Mouse (Mus musculus): ENCODE data around the gene Rgp1. TPM values are rescaled to one million over a fixed set of nuclear protein-coding genes. Genes with fewer than 3 reads are reported as not detected.

The Rgp1 gene
- polyA plus RNA-seq (2014; fragmentation: Nextera tagmentation; extraction: Ambion mirVana): 25.1 and 25.7 TPM in 2 replicates

DNA sequence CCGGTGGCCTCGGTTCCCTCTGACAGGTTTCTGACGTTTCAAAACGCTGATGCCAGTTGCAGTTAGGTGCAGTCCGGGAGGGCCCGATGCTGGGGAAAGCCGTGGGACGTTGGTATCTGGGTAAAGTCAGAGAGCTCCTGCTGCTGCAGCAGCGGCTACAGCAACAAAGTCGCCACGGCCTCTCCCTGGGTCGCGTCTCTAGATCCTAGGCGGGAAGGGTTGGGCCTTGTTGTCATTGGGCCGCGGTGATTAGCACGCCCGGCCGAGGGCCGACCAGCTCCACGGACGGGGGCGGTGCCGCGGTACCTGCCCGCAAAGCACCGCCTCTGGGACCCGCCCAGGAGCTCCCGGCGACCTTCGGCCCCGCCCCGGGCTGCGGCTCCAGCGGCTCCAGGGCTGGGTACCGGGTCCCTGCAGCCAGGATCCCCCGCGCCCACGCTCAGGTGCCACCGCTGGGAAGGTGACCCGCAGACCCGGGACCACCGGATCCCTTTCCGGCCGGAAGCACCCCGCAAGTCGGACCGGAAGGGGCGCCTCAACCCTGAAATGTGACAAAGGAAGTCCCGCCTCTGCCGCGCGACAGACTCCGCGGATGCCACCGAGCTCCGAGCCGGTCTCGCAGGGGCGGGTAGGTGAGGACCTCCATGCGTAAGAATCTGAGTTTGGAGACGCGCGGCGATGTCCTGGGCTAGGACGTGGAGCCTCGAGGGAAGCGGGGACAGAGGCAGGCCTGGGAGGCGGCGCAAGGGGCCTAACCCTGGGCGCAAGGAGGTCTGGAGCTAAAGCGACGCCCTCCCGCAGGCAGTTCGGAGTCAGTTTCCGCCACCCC lies at the start of gene Rgp1, which contains the start of gene Gba2:
Gene Rgp1 (plus strand): TSS at position 340 of the 829 bp plus-strand sequence.
Gene Gba2 (minus strand): TSS at position 498 of the 829 bp plus-strand sequence.
- DNase-seq (ENCODE audit: low spot score): peak; percentile 92
- Histone ChIP-seq H3K36me3 (ENCODE audit: control insufficient read depth, insufficient read depth, low read length) (peaks cover 51% of the 10 kb centered on the region), H3K4me2 (ENCODE audit: low read depth, low read length) (peak within 1 kb of the TSS; percentile 96), H3K27ac (replicated peaks; ENCODE audit: low read depth, low read length) (peak within 1 kb of the TSS; percentile 84), H3K4me3 (ENCODE audit: low read depth, low read length) (peak within 1 kb of the TSS; percentile 87), H3K4me1 (ENCODE audit: control insufficient read depth, insufficient read depth, low read length) (peaks cover 37% of the 10 kb centered on the region), H3K27me3 (replicated peaks; ENCODE audit: control insufficient read depth, insufficient read depth, low read length) (no peaks in the 10 kb centered on the region), H3K9me3 (ENCODE audit: control insufficient read depth, low read length) (no peaks in the 10 kb centered on the region), H3K9ac (ENCODE audit: low read depth, low read length) (peak within 1 kb of the TSS; percentile 87)
- WGBS: 0% methylated on average over 46 of the region's 76 CpGs
- peak; percentile 94 for ATAC-seq (ENCODE audit: low read depth)

DNA sequence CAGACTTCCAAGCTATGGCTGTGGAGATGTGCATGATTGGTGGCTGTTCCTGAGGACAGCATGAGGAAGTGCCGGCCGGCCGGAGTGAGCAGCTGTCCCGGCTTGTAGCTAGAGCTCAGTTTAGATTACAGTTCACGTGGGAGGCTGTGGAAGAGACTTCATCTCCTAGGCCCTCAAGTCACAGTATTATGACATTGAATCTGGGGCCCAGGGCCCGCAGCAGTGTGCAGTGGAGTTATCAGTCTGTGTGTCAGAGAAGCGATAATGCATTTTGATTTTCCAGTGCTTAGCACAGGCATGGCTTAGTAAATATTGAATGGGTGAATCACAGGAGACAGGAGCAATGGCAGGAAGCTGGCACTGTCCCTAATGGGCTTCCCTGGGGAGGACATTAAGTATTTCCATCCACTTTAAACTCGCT lies 48.4 kb upstream of the Rgp1 start:
- peak; percentile 48 for DNase-seq (ENCODE audit: low spot score)
- Histone ChIP-seq H3K27ac (replicated peaks; ENCODE audit: low read depth, low read length) (no peak overlapping the region), H3K9me3 (ENCODE audit: control insufficient read depth, low read length) (no peaks in the 10 kb centered on the region), H3K9ac (ENCODE audit: low read depth, low read length) (no peak overlapping the region), H3K4me3 (ENCODE audit: low read depth, low read length) (no peak overlapping the region), H3K4me1 (ENCODE audit: control insufficient read depth, insufficient read depth, low read length) (no peaks in the 10 kb centered on the region), H3K36me3 (ENCODE audit: control insufficient read depth, insufficient read depth, low read length) (peaks cover 45% of the 10 kb centered on the region), H3K4me2 (ENCODE audit: low read depth, low read length) (no peak overlapping the region), H3K27me3 (replicated peaks; ENCODE audit: control insufficient read depth, insufficient read depth, low read length) (no peaks in the 10 kb centered on the region)
- peak; percentile 38; the same call in 1 of the 2 replicates for ATAC-seq (ENCODE audit: low read depth)
- 54% methylated on average over 8 of the region's 8 CpGs for WGBS

GRCm38 (mm10) chr4:43530581-43530980 lies 47.9 kb upstream of the Rgp1 start:
- Histone ChIP-seq H3K4me2 (ENCODE audit: low read depth, low read length) (no peak overlapping the region), H3K4me3 (ENCODE audit: low read depth, low read length) (no peak overlapping the region), H3K9me3 (ENCODE audit: control insufficient read depth, low read length) (no peaks in the 10 kb centered on the region), H3K36me3 (ENCODE audit: control insufficient read depth, insufficient read depth, low read length) (peaks cover 50% of the 10 kb centered on the region), H3K27me3 (replicated peaks; ENCODE audit: control insufficient read depth, insufficient read depth, low read length) (no peaks in the 10 kb centered on the region), H3K27ac (replicated peaks; ENCODE audit: low read depth, low read length) (no peak overlapping the region), H3K4me1 (ENCODE audit: control insufficient read depth, insufficient read depth, low read length) (no peaks in the 10 kb centered on the region), H3K9ac (ENCODE audit: low read depth, low read length) (no peak overlapping the region)
- DNase-seq (ENCODE audit: low spot score) (peak; percentile 82), ATAC-seq (ENCODE audit: low read depth) (no peak)
- 22% methylated on average over 7 of the region's 7 CpGs for WGBS

GRCm38 (mm10) chr4:43533270-43533669 lies 45.2 kb upstream of the Rgp1 start:
- no peaks in the 10 kb centered on the region for H3K4me1 ChIP-seq (ENCODE audit: control insufficient read depth, insufficient read depth, low read length)
- no peak overlapping the region for H3K27ac ChIP-seq (replicated peaks; ENCODE audit: low read depth, low read length)
- no peaks in the 10 kb centered on the region for H3K27me3 ChIP-seq (replicated peaks; ENCODE audit: control insufficient read depth, insufficient read depth, low read length)
- H3K4me3 ChIP-seq (ENCODE audit: low read depth, low read length): no peak overlapping the region
- no peaks in the 10 kb centered on the region for H3K9me3 ChIP-seq (ENCODE audit: control insufficient read depth, low read length)
- H3K36me3 ChIP-seq (ENCODE audit: control insufficient read depth, insufficient read depth, low read length): peaks cover 77% of the 10 kb centered on the region
- WGBS: 83% methylated on average over 9 of the region's 9 CpGs
- no peak overlapping the region for H3K9ac ChIP-seq (ENCODE audit: low read depth, low read length)
- ATAC-seq (ENCODE audit: low read depth): no peak
- DNase-seq (ENCODE audit: low spot score): no peak
- no peak overlapping the region for H3K4me2 ChIP-seq (ENCODE audit: low read depth, low read length)

DNA sequence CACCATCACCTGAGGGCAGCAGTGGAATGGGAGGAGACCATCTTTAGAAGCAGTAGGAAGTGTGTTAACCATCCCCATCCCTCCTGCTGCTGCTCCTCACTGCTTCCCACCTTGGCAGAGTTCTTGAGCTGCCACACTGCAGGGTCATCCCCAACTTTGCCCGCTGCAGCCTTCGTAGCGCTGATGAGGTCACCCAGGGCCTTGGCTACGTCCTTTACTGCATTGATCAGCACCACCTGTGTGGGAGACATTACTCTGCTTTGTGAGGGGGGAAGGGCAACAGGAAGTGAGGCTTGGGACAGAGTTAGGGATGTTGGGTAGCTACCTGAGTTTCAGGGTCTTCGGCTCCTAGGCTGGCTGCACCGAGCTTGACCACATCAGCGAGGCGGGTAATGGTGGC lies 42.9 kb upstream of the Rgp1 start:
- peaks cover 100% of the 10 kb centered on the region for H3K36me3 ChIP-seq (ENCODE audit: control insufficient read depth, insufficient read depth, low read length)
- WGBS: 89% methylated on average over 8 of the region's 8 CpGs

DNA sequence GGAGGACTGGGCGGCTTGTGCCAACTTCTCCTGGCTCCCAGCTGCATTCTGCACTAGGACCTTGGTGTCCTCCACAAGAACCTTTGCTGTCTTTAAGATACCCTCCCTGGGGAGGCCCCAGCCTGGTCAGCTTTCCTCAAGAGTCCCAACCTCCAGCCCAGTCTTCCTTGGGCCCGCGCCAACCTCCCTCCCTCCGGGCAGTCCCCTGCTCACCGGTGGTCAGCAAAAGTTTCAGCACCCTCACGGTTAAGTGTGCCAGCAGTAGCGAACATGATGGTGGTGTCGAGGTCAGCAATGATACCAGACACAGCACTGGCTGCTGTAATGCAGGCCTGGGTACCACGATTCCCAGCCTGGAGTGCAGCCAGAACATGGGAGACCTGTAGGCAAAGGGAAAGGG lies 42.5 kb upstream of the Rgp1 start:
- WGBS: 92% methylated on average over 9 of the region's 9 CpGs
- no peak overlapping the region for H3K4me3 ChIP-seq (ENCODE audit: low read depth, low read length)

More for the DNA sequence above, 42.9 kb upstream of the Rgp1 start:
- no peak overlapping the region for H3K4me2 ChIP-seq (ENCODE audit: low read depth, low read length)
- no peaks in the 10 kb centered on the region for H3K4me1 ChIP-seq (ENCODE audit: control insufficient read depth, insufficient read depth, low read length)
- no peaks in the 10 kb centered on the region for H3K9me3 ChIP-seq (ENCODE audit: control insufficient read depth, low read length)
- no peak overlapping the region for H3K27ac ChIP-seq (replicated peaks; ENCODE audit: low read depth, low read length)
- H3K4me3 ChIP-seq (ENCODE audit: low read depth, low read length): no peak overlapping the region
- ATAC-seq (ENCODE audit: low read depth): no peak
- H3K27me3 ChIP-seq (replicated peaks; ENCODE audit: control insufficient read depth, insufficient read depth, low read length): no peaks in the 10 kb centered on the region
- H3K9ac ChIP-seq (ENCODE audit: low read depth, low read length): no peak overlapping the region
- DNase-seq (ENCODE audit: low spot score): no peak

DNA sequence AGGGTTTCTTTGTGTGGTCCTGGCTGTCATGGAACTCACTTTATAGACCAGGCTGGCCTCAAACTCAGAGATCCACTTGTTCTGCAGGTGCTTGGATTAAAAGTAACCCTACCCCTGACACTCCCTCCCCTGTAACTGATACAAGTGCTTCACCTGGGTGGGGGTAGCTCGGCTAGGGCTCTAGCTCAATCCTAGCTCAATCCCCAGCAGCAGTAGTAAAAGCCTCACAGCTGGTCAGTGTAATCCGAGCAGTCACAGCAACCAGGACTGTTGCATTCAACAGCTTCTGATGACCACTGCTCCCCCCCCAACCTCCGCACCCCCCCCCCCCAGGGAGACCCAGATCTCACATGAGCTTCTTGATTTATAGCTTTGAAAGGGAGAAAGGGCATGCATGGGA lies 36.5 kb upstream of the Rgp1 start:
- peak; percentile 39; the same call in 1 of the 2 replicates for ATAC-seq (ENCODE audit: low read depth)
- Histone ChIP-seq H3K9ac (ENCODE audit: low read depth, low read length) (no peak overlapping the region), H3K36me3 (ENCODE audit: control insufficient read depth, insufficient read depth, low read length) (peaks cover 100% of the 10 kb centered on the region), H3K27ac (replicated peaks; ENCODE audit: low read depth, low read length) (no peak overlapping the region), H3K9me3 (ENCODE audit: control insufficient read depth, low read length) (no peaks in the 10 kb centered on the region), H3K4me3 (ENCODE audit: low read depth, low read length) (no peak overlapping the region), H3K4me2 (ENCODE audit: low read depth, low read length) (no peak overlapping the region), H3K27me3 (replicated peaks; ENCODE audit: control insufficient read depth, insufficient read depth, low read length) (no peaks in the 10 kb centered on the region), H3K4me1 (ENCODE audit: control insufficient read depth, insufficient read depth, low read length) (no peaks in the 10 kb centered on the region)
- WGBS: 44% methylated on average over 2 of the region's 3 CpGs
- DNase-seq (ENCODE audit: low spot score): peak; percentile 29

More for the DNA sequence above, 42.5 kb upstream of the Rgp1 start:
- DNase-seq (ENCODE audit: low spot score): no peak
- Histone ChIP-seq H3K4me2 (ENCODE audit: low read depth, low read length) (no peak overlapping the region), H3K9me3 (ENCODE audit: control insufficient read depth, low read length) (no peaks in the 10 kb centered on the region), H3K27me3 (replicated peaks; ENCODE audit: control insufficient read depth, insufficient read depth, low read length) (no peaks in the 10 kb centered on the region), H3K27ac (replicated peaks; ENCODE audit: low read depth, low read length) (no peak overlapping the region), H3K4me1 (ENCODE audit: control insufficient read depth, insufficient read depth, low read length) (no peaks in the 10 kb centered on the region), H3K9ac (ENCODE audit: low read depth, low read length) (no peak overlapping the region), H3K36me3 (ENCODE audit: control insufficient read depth, insufficient read depth, low read length) (peaks cover 100% of the 10 kb centered on the region)
- no peak for ATAC-seq (ENCODE audit: low read depth)

GRCm38 (mm10) chr4:43546375-43547047 lies 32.0 kb upstream of the Rgp1 start:
- Histone ChIP-seq H3K4me3 (ENCODE audit: low read depth, low read length) (no peak overlapping the region), H3K36me3 (ENCODE audit: control insufficient read depth, insufficient read depth, low read length) (peaks cover 100% of the 10 kb centered on the region), H3K4me1 (ENCODE audit: control insufficient read depth, insufficient read depth, low read length) (no peaks in the 10 kb centered on the region), H3K9ac (ENCODE audit: low read depth, low read length) (no peak overlapping the region), H3K27me3 (replicated peaks; ENCODE audit: control insufficient read depth, insufficient read depth, low read length) (no peaks in the 10 kb centered on the region), H3K9me3 (ENCODE audit: control insufficient read depth, low read length) (no peaks in the 10 kb centered on the region), H3K4me2 (ENCODE audit: low read depth, low read length) (no peak overlapping the region), H3K27ac (replicated peaks; ENCODE audit: low read depth, low read length) (no peak overlapping the region)
- DNase-seq (ENCODE audit: low spot score) (no peak), ATAC-seq (ENCODE audit: low read depth) (no peak)
- 88% methylated on average over 11 of the region's 12 CpGs for WGBS
